Mouse (Mus musculus) gastrocnemius, postnatal 4 days (tissue): ENCODE measurements around the gene Prickle4. TPM values are rescaled to one million over a fixed set of nuclear protein-coding genes. Genes with fewer than 3 reads are reported as not detected.
A peak's percentile ranks its signal among the peaks of the same experiment; 100 is the strongest.

Source experiments
- DNase-seq, 2 experiments: peaks; one replicate each; pipeline ENCODE4 v3.0.0; 2021 to 2022; ENCODE audit warnings: low spot score in 2 of 2, mixed read lengths in 2 of 2
- long read RNA-seq, 2 experiments: library from polyadenylated mRNA; stranded (forward); transcript quantifications; one replicate each; pipeline ENCODE4 v2.0.0; 2021
- total RNA-seq, 2 experiments: library from RNA; stranded (reverse); gene quantifications; 2 replicates each; pipeline ENCODE4 v1.2.3; 2021

Gene Prickle4
- 1 to 10 TPM; 1.6 to 3.9 TPM for total RNA-seq
- long read RNA-seq, experiment 1, partial matches to known transcripts = 0 of 1 reads
- long read RNA-seq, experiment 1, other reads (novel, unspliced or antisense) = 1 of 1 reads
- long read RNA-seq, experiment 2 = 0 reads

DNA sequence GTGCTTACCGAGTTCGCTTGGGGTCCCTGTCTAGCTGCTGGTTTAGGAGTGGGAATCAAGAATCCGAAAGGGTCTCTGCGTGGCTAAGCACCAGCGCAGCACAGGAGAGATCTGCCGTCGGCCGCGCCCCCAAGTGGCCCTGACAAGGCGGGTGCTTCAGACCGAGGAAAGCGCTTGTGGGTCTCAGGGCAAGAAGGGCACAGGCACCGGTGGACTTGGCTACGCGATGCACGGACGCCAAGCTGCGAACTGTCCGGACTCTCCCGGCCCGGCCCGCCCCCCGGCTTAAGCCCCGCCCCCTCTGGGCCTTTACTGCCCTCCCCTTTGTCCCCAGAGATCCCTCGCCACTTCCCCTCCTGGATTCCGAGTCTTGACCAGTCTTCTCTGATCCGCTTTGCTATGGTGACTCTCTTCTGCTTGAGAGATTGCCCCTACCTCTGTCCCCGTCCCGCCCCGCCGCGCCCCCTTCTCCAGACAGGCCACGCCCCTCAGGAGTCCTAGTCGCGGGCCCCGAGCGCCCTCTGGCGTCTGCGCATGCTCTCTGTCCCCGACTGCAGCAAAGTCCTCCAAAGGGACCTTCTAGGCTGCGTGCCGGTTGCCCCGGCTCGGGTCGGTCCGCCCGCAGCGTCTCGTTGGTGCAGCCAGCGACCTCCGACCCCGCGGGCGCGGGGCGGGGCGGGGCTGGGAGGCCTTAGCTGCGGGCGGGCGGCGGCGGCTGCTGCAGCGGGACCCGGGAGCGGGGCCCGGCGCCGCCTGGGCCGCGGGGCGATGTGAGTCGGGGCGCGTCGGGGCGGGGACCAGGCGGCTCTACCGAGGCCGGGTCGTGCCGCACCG, at the start of gene Prickle4:
TSS of gene Prickle4 (minus strand) at position 234 of the 834 bp plus-strand sequence.
- DNase-seq = peak; percentile 97 to 98

DNA sequence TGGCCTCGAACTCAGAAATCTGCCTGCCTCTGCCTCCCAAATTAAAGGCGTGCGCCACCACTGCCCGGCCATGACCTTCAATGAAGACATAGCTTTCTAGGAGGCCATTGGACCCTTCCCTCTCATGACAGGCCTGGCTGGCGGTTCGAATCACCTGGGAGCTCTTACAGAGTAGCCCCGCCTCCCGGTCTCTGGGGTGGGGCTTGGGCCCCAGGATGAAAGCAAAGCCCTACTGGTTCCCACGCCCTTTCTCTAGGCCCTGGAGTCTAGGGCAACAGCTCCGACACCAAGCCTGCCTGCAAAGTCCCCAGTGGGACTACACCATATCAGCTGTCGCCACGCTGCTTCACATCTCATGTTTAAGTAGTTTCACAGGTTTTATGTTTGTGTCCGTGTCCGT, 49.5 kb upstream of the Prickle4 start:
- DNase-seq = no peak

GRCm38 (mm10) chr17:47742991-47743734, 48.6 kb upstream of the Prickle4 start:
- DNase-seq = no peak

DNA sequence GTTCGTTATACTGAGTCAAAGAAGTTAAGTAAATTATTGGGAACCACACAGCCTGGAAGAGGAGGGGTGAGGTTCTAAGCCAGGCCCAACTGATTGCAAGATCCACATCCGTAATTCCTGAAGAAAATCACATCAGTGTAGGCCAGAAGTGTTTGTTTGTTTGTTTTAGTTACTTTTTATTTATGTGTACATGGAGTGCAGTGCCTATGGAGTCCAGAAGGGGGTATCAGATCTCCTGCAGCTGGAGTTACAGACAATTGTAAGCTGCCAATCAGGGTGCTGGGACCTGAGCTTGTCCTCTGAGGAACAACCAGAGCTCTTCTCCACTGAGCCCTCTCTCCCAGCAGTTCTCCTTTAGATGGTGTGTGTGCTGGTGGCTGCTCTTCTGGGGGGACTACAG, 45.6 kb upstream of the Prickle4 start:
- DNase-seq = no peak

DNA sequence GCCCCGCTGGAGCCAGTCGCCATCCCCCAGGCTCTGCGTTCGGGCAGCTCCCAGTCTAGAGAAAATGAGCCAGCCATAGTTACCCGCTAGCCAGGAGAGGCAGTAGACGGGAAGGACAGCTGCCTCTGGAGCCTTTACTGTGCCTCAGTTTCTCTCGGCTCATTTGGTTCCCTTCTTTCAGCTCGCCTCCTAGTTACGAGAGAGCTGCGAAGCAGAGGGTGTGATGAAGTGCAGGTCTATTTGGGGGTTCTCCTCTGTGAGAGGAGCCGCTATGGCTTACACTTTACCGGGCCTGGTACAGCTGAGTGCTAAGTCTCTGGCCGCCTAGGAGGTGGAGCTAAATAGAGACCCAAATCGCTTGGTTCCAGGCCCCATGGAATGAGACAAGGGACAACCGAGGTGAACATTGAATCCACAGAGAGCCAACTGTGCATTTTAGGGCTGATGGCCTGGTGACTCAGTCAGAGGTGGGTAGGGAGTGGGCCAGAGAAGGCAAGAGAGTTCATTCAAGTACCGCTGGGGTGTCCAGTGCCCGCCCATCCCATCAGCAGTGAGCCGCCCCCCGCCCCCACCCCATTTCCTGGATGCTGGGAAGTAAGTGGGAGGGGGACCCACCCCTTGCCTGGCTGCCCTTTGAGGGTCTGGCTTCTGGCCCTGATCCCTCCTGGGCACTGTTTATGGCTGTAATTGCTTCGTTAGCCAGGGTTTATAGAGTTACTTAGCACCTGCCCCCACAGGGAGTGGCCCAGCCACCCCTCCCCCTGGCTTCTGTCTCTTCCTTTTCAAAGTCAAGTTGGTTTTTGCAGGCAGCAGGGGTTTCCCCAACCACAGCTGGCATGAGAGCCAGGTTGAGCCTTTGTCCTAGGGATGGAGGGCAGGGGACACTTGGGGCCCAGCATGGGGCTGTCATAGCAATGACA, 44.6 kb upstream of the Prickle4 start:
- DNase-seq = no peak

- peak; percentile 52 to 63 for DNase-seq
These were observed 43.7 kb upstream of the Prickle4 start for GRCm38 (mm10) chr17:47738066-47738878.

DNA sequence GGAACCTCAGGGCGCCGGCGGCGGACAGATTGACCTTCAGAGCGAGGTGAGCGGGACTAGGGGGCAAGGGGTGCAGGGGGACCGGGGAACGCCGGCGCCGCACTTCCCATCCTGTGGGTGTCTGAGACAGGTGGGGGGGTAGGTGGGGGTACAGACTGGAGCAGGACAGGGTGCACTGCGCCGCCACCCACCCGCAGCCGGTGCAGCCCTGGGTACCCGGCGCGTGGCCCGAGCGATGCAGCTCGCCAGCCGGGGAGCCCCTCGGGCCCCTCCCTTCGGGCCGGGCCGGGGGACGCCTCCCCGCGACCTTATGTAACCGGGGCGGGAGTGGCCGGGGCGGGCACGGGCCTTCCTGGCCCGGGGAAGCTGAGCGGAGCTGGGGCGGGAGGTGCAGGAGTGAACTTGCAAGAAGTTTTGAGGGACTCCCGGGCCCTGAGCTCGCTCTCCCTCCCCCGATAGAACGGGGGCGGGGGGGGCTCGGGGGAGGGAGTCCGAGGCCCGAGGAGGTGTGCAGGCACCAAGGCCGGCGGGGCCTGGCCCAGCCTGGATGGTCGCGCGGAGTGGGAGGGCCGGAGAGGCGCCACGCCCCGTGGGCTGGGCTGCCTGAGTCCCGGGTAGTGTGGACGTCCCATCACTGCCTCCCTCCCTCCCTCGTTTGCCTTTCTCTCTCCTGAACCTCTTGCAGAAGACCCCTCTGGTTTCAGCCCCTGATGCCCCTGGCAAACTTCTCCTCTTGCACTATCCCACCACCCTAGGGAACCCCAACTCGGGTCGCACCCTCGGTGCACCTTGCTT, 42.9 kb upstream of the Prickle4 start:
- peak; percentile 80 to 89 for DNase-seq

- peak; percentile 98 to 99 for DNase-seq
These were observed 42.3 kb upstream of the Prickle4 start, which contains the start of gene Tfeb for GRCm38 (mm10) chr17:47736856-47737255. TSS of gene Tfeb (plus strand) at chr17:47737030.

- DNase-seq = no peak
These were observed 41.1 kb upstream of the Prickle4 start for GRCm38 (mm10) chr17:47735553-47736100.

DNA sequence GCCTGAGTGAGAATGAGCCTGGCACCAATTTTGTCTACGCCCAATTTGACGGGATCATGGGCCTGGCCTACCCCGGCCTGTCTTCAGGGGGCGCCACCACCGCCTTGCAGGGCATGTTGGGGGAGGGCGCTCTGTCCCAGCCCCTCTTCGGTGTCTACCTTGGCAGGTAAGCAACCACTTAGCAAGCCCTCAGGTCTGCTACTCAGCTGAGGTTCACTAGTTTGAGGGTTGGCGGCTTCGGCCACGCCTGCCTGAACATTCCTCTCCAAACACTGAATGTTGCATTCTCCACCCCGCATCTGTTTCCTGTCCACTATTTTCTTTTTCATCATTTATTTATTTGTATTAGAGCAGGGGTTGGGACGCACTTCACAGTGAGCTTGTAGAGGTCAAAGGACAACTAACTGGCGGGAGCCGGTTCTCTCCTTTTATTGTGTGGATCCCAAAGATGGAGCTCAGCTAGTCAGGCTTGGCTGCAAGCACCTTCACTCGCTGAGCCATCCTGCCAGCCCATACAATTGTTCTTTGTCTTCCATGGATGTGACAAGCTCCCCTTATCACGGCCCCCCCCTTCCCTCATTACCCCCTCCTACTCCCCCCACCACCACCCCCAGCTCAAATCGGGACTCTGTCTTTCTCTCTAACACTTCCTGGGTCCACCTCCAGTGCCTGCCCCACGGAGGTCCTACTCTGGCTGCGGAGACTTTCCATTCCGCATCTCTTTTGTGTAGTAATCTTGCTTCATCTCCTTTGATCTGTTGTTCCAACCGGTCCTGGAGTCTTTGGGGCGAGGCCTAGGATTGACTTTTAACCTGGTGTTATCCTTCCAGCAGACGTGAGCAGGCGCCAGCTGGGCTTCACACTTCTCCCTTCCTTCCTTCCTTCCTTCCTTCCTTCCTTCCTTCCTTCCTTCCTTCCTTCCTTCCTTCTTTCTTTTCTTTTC, 36.4 kb upstream of the Prickle4 start:
- no peak for DNase-seq

DNA sequence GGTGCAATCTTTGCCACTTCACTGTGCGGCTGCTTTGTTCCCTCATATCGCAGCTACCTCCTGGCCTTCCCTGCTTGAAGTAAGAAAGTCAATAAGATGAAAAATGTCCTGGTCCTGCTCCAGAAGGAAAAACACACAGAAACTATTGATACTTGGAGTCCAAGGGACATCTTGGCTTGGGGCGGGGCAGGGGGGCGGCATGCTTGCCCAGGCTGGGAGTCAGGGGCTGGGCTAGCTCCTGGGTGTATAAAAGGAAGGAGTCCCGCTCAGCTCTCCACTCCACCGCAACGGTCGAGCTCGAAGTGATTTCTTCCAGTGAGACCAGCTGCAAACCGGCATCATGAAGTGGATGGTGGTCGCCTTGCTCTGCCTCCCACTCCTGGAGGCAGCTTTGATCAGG, 32.0 kb upstream of the Prickle4 start, which contains the start of gene Pgc:
TSS of gene Pgc (plus strand) at position 277 of the 400 bp plus-strand sequence.
- no peak for DNase-seq

- DNase-seq = no peak
These were observed 26.6 kb upstream of the Prickle4 start for GRCm38 (mm10) chr17:47721183-47721582.

GRCm38 (mm10) chr17:47715037-47715436, 20.5 kb upstream of the Prickle4 start:
- DNase-seq = no peak

GRCm38 (mm10) chr17:47712889-47713571, 18.5 kb upstream of the Prickle4 start:
- DNase-seq = no peak

GRCm38 (mm10) chr17:47711883-47712282, 17.3 kb upstream of the Prickle4 start:
- no peak for DNase-seq

- DNase-seq = no peak
These were observed 15.5 kb upstream of the Prickle4 start for GRCm38 (mm10) chr17:47710036-47710435.

- no peak for DNase-seq
These were observed 14.4 kb upstream of the Prickle4 start for GRCm38 (mm10) chr17:47708972-47709371.
